8 mouse cellular contexts compared by ENCODE assay signal in the genomic region with DNA sequence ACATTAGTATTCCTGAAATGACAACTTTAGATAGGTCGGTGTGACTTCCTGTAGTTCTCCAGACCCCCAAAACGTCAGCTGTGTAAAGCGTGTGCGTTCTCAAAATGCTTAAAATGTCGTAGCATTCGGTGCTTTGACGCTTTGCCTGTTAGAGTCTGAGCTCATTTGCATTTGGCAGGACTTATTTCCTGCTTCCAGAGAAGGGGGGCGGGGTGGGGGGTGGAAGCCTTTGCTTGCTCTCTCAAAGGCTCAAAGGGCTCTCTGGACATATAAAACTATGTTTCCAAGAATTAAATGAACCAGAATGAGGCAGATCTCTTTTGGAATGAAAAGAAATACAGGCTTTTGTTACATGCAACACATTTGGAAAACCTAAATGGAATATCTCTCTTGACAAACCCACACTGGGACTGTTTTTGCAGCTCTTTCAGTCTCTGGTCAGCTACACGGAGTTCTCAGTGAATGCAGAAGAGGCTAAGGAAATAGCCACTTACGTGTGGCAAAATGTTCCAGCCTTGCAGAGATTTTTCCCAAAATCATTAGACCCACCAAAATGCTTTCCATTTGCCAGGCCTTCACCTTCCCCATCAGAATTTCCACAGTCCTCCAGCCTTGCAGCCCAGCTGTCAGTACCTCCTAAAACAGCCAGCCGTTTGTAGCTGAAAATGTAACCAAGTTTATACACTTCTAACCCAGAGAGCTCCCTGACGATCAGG.
A peak's percentile ranks its signal among the peaks of the same experiment; 100 is the strongest.
DNase-seq lines count a peak whose midpoint lies in the region; ATAC-seq and TF ChIP-seq lines count a peak whose summit lies in the region.

No protein-coding gene starts in this region.

- no peak overlapping the region for H3K9ac ChIP-seq in embryonic facial prominence, embryonic 15.5 days
- H3K9ac ChIP-seq in lung, embryonic 14.5 days: peak overlapping the region; percentile 21; the same call in 1 of the 2 replicates

- H3K27me3 ChIP-seq in embryonic facial prominence, embryonic 15.5 days: no peaks in the 10 kb centered on the region
- H3K27me3 ChIP-seq in lung, embryonic 14.5 days (ENCODE audit: insufficient read depth, low read length): no peaks in the 10 kb centered on the region

- peak; percentile 74 for DNase-seq in 416B (ENCODE audit: low read depth)
- DNase-seq in adrenal gland, postnatal 25 days: peak; percentile 7
- DNase-seq in heart, postnatal 14 days: peak; percentile 27 to 60
- DNase-seq in kidney, postnatal 36 days: peak; percentile 66 to 75
- DNase-seq in lung, embryonic 14.5 days: peak; percentile 82
- DNase-seq in frontal cortex, postnatal 14 days (ENCODE audit: low spot score in 2 of 2): no peak

- ATAC-seq in embryonic facial prominence, embryonic 15.5 days (ENCODE audit: insufficient number of reproducible peaks, low FRiP score, low TSS enrichment, low read depth): no peak
- peak; percentile 38 for ATAC-seq in lung, embryonic 14.5 days (ENCODE audit: insufficient read depth)
- 0 out of 2 replicates have a peak, but pooled peaks have one; percentile 19 for ATAC-seq in neutrophil, adult 5-6 weeks (ENCODE audit: extremely low read depth, insufficient number of reproducible peaks, low FRiP score, poor library complexity, severe bottlenecking)

- H3K4me1 ChIP-seq in embryonic facial prominence, embryonic 15.5 days: peaks cover 34% of the 10 kb centered on the region
- H3K4me1 ChIP-seq in lung, embryonic 14.5 days (ENCODE audit: insufficient read depth): peaks cover 13% of the 10 kb centered on the region

- 6% methylated on average over 12 of the region's 12 CpGs for WGBS in embryonic facial prominence, embryonic 15.5 days
- 4% methylated on average over 12 of the region's 12 CpGs for WGBS in lung, embryonic 14.5 days

- H3K27ac ChIP-seq in embryonic facial prominence, embryonic 15.5 days (replicated peaks): peak overlapping the region; percentile 87
- H3K27ac ChIP-seq in lung, embryonic 14.5 days (ENCODE audit: low read depth): peak overlapping the region; percentile 95

- H3K4me2 ChIP-seq in embryonic facial prominence, embryonic 15.5 days (replicated peaks): peak overlapping the region; percentile 60
- H3K4me2 ChIP-seq in lung, embryonic 14.5 days: peak overlapping the region; percentile 69

- no peak for TF ChIP-seq CTCF in lung, embryonic 14.5 days (IDR thresholded peaks at IDR 0.05; ENCODE audit: low read depth)

- intact Hi-C loops in heart, postnatal 14 days (cut with DNase I): loop anchor here (2.0 to 10.0 kb wide), 6 partner anchors 56 to 558 kb away; a partner anchor contains a TSS

- H3K4me3 ChIP-seq in embryonic facial prominence, embryonic 15.5 days (replicated peaks): peak overlapping the region; percentile 36
- H3K4me3 ChIP-seq in lung, embryonic 14.5 days (ENCODE audit: low read depth, low read length): peak overlapping the region; percentile 33

- H3K36me3 ChIP-seq in embryonic facial prominence, embryonic 15.5 days: no peaks in the 10 kb centered on the region
- H3K36me3 ChIP-seq in lung, embryonic 14.5 days (ENCODE audit: insufficient read depth): no peaks in the 10 kb centered on the region

- H3K9me3 ChIP-seq in embryonic facial prominence, embryonic 15.5 days (replicated peaks): no peaks in the 10 kb centered on the region
- H3K9me3 ChIP-seq in lung, embryonic 14.5 days (ENCODE audit: low read depth, low read length): no peaks in the 10 kb centered on the region

Comparison
In these comparisons a context has a peak if more than half of its experiments do, and no peak if none do; other contexts are left out.
1. DNase-seq: peak in 416B (single experiment), adrenal gland, postnatal 25 days (single experiment), heart, postnatal 14 days (2 of 2), kidney, postnatal 36 days (2 of 2) and lung, embryonic 14.5 days (single experiment); none in frontal cortex, postnatal 14 days (0 of 2).